Mouse (Mus musculus) ES-E14 (cell line): ENCODE data around the gene Nrn1. TPM values are rescaled to one million over a fixed set of nuclear protein-coding genes. Genes with fewer than 3 reads are reported as not detected.

Experiments
- DNase-seq: peaks from one replicate; pipeline ENCODE4 v3.0.0-alpha.2; 2013; ENCODE audit warnings: low read depth, low spot score
- H3K27ac ChIP-seq: 2 replicates; pipeline ENCODE4 v1.5.1; 2012; ENCODE audit warnings: low read depth, mild to moderate bottlenecking, low read length, moderate library complexity, mixed read lengths; ENCODE audit not compliant: poor library complexity, insufficient read depth, severe bottlenecking
- H3K36me3 ChIP-seq: 2 replicates; pipeline ENCODE4 v1.6.1; 2012; ENCODE audit warnings: mild to moderate bottlenecking, low read length, moderate library complexity, mixed read lengths; ENCODE audit not compliant: control insufficient read depth, poor library complexity, insufficient read depth, severe bottlenecking
- H3K4me1 ChIP-seq, 2 experiments: fragments of 150-350 bp in 1 of 2; sonication (generic) in 1 of 2; 2 replicates each; pipeline ENCODE4 v1.6.1; 2012; ENCODE audit warnings: low read length in 2 of 2, mild to moderate bottlenecking in 1 of 2, mixed read lengths in 1 of 2; ENCODE audit not compliant: control insufficient read depth in 2 of 2, insufficient read depth in 2 of 2, poor library complexity in 1 of 2
- H3K4me3 ChIP-seq, 2 experiments: fragments of 150-350 bp in 1 of 2; sonication (generic) in 1 of 2; 2 replicates each; pipeline ENCODE4 v1.5.1; 2012; ENCODE audit warnings: low read length in 2 of 2, low read depth in 1 of 2, mild to moderate bottlenecking in 1 of 2, mixed read lengths in 1 of 2; ENCODE audit not compliant: insufficient read depth in 1 of 2, poor library complexity in 1 of 2, severe bottlenecking in 1 of 2
- H3K9ac ChIP-seq: 2 replicates; pipeline ENCODE4 v1.6.1; 2012; ENCODE audit warnings: low read depth, mild to moderate bottlenecking, low read length, mixed read lengths; ENCODE audit not compliant: poor library complexity, insufficient read depth, severe bottlenecking
- H3K9me3 ChIP-seq: fragments of 150-350 bp; sonication (generic); 2 replicates; pipeline ENCODE4 v1.6.1; 2012; ENCODE audit warnings: low read depth, mild to moderate bottlenecking, low read length; ENCODE audit not compliant: control insufficient read depth, insufficient read depth
- CHD2 ChIP-seq: IDR thresholded peaks from 2 replicates; pipeline ENCODE4 v1.6.1; 2014; ENCODE audit warnings: mild to moderate bottlenecking, low read depth, low read length, inconsistent platforms
- HCFC1 ChIP-seq: IDR thresholded peaks from 2 replicates; pipeline ENCODE4 v1.6.1; 2012; ENCODE audit warnings: low read length, inconsistent platforms, borderline replicate concordance; ENCODE audit not compliant: insufficient read depth
- MAFK ChIP-seq: IDR thresholded peaks from 2 replicates; pipeline ENCODE4 v1.6.1; 2014; ENCODE audit warnings: mild to moderate bottlenecking, low read depth, low read length, inconsistent platforms; ENCODE audit not compliant: insufficient read depth
- ZC3H11A ChIP-seq: IDR thresholded peaks from 2 replicates; pipeline ENCODE4 v1.6.1; 2012; ENCODE audit warnings: low read depth, mild to moderate bottlenecking, inconsistent platforms, low read length, borderline replicate concordance
- ZNF384 ChIP-seq: IDR thresholded peaks from 2 replicates; pipeline ENCODE4 v1.6.1; 2012; ENCODE audit warnings: low read depth, low read length, inconsistent platforms
- in situ Hi-C, 2 experiments: fragments of 600-800 bp; cut with MboI; formaldehyde crosslinking; loops; one replicate each; pipeline ENCODE4 v1.15.1; 2025; ENCODE audit warnings: low sequenced_read_pairs in 2 of 2, inconsistent platforms in 1 of 2; ENCODE audit not compliant: unreplicated experiment in 2 of 2
- total RNA-seq: library from RNA; depleted of rRNA; stranded (reverse); fragments of 300-350 nt; gene quantifications from 2 replicates; pipeline ENCODE4 v1.2.3, GENCODE M21; 2012

Nrn1 gene
- total RNA-seq, 1 experiment = 0.27 TPM

DNA sequence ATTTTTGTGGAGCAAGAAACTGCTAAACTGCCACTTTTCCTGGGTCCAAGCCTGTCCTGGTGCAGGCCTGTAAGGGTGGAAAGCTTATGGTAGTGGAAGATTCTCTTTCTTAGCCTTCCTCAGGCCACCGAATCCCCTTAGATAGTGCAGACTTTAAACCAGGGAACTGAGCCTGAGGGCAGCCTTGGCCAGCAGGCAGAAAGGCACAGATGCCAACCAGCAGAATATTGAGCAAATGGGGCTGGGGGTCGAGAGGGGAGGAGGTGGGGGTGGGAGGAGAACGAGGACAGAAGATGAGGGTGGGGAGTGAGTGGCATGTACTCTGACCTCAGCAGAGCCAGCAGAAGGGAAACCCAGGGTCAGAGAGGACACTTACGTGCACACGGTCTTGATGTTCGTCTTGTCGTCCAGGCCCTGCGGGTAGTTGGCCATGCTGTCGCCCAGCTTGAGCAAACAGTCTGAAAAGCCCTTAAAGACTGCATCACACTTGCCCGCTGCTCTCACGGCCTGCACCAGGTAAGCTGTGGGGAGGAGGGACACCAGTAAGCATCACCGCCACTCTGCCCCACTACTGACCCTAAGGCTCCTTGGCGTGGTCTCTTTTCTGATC, 5.1 kb downstream of the Nrn1 start:
- no peaks in the 10 kb centered on the region for H3K36me3 ChIP-seq
- in situ Hi-C loops = no loop called here
- no peak overlapping the region for H3K27ac ChIP-seq
- no peaks in the 10 kb centered on the region for H3K9me3 ChIP-seq
- peaks cover 0 to 3% of the 10 kb centered on the region in 2 experiments; a peak in 1 of 4 replicates for H3K4me1 ChIP-seq
- no peak overlapping the region for H3K9ac ChIP-seq
- TF ChIP-seq ZNF384 (no peak), CHD2 (no peak), MAFK (no peak), HCFC1 (no peak), ZC3H11A (no peak)
- H3K4me3 ChIP-seq = no peak overlapping the region
- DNase-seq = no peak

DNA sequence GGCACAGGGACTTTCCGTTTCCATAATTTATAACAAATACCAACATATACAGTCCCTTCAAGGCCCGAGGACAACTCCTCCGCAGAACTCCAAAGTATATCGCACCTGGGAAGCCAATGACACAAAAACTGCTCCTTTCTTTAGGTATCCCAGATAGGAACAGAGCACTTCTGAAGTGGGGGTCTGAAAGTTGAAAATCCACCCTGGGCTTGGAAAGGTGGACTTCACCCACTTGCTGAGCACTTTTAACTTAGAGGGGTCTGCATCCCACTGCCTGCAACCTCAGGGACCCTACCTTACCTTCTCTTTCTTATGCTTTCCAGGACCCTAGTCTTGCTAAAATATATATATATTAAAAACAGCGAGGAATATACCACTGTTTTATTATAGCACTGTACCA, 6.4 kb downstream of the Nrn1 start:
- no peaks in the 10 kb centered on the region for H3K9me3 ChIP-seq
- no peak for DNase-seq
- no peak for TF ChIP-seq MAFK
- TF ChIP-seq ZC3H11A = no peak
- no peak for TF ChIP-seq ZNF384
- TF ChIP-seq HCFC1 = no peak
- no peak for TF ChIP-seq CHD2
- peaks cover 0 to 3% of the 10 kb centered on the region in 2 experiments; a peak in 1 of 4 replicates for H3K4me1 ChIP-seq
- no peak overlapping the region for H3K4me3 ChIP-seq
- in situ Hi-C loops = no loop called here
- H3K36me3 ChIP-seq = no peaks in the 10 kb centered on the region
- no peak overlapping the region for H3K9ac ChIP-seq
- no peak overlapping the region for H3K27ac ChIP-seq

- H3K27ac ChIP-seq = no peak overlapping the region
- in situ Hi-C loops = no loop called here
- peak overlapping the region; percentile 28 to 56; a peak in 3 of 4 replicates for H3K4me3 ChIP-seq
- H3K4me1 ChIP-seq = peaks cover 0 to 3% of the 10 kb centered on the region in 2 experiments; a peak in 1 of 4 replicates
- no peaks in the 10 kb centered on the region for H3K36me3 ChIP-seq
- H3K9ac ChIP-seq = no peak overlapping the region
- DNase-seq = no peak
- no peak for TF ChIP-seq CHD2
- no peak for TF ChIP-seq MAFK
- TF ChIP-seq HCFC1 = no peak
- no peak for TF ChIP-seq ZNF384
- no peak for TF ChIP-seq ZC3H11A
- H3K9me3 ChIP-seq = no peaks in the 10 kb centered on the region
These were observed 7.0 kb downstream of the Nrn1 start for GRCm38 (mm10) chr13:36727779-36728470.

GRCm38 (mm10) chr13:36726951-36727778, 7.8 kb downstream of the Nrn1 start:
- H3K9ac ChIP-seq = no peak overlapping the region
- TF ChIP-seq HCFC1 = no peak
- TF ChIP-seq ZC3H11A = no peak
- no peak for TF ChIP-seq MAFK
- TF ChIP-seq CHD2 = no peak
- no peak for TF ChIP-seq ZNF384
- no peak for DNase-seq
- peaks cover 0 to 3% of the 10 kb centered on the region in 2 experiments; a peak in 1 of 4 replicates for H3K4me1 ChIP-seq
- H3K27ac ChIP-seq = no peak overlapping the region
- peak overlapping the region; percentile 28 to 56 for H3K4me3 ChIP-seq
- no peaks in the 10 kb centered on the region for H3K36me3 ChIP-seq
- in situ Hi-C loops = no loop called here
- no peaks in the 10 kb centered on the region for H3K9me3 ChIP-seq
